Mouse (Mus musculus) heart, postnatal 36 days (tissue): Measurements from ENCODE around the gene Lsm7. TPM values are rescaled to one million over a fixed set of nuclear protein-coding genes. Genes with fewer than 3 reads are reported as not detected.
"Not testable (repeated sequence)": the region's sequence is repeated elsewhere in the genome, so short reads cannot be mapped to it uniquely, and the experiment has no call there.

Experiments used
- DNase-seq, 2 experiments: peaks; one replicate each; pipeline ENCODE4 v3.0.0; 2021 to 2022
- intact Hi-C: fragments of 180-260 bp; cut with DNase I; formaldehyde crosslinking; loops from one replicate; pipeline ENCODE4 v1.15.1; 2025
- total RNA-seq, 2 experiments: library from RNA; stranded (reverse); gene quantifications; 2 replicates each; pipeline ENCODE4 v1.2.3; 2021

The Lsm7 gene
- total RNA-seq, 2 experiments from 2014 or later, result 19.6 to 25.4 TPM

DNA sequence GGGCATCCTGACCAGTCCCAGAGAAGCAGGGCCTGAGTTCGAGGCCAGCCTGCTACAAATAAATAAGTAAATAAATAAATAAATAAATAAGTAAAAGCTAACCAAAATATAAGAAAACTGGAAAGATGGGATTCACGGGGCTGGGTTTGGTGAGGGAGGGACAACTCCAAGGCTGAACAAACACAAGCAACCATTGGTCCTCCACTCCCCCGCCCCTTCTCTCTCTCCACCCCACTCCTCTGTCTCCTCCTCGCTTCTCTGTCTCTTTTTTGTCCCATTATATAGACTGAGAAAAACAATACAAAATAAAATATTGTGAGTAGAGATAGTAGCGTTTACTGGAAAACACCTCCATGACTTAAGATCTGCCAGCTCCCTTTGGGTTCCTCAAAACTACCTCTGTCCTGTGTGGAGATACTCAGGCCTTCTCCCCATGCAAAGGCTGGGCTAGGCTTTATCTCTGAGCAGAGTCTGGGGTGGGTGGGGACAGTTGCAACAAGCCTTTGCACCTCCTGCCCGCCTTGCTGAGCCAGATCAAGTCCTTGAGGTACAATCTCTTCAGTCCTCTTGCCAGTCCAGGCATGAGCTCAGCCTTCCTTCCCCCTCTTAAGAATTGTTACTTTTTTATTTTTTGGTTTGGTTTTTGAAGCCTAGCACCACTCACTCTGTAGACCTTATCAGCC, 36.3 kb downstream of the Lsm7 start:
- DNase-seq, result no peak
- intact Hi-C loops, result no loop called here

DNA sequence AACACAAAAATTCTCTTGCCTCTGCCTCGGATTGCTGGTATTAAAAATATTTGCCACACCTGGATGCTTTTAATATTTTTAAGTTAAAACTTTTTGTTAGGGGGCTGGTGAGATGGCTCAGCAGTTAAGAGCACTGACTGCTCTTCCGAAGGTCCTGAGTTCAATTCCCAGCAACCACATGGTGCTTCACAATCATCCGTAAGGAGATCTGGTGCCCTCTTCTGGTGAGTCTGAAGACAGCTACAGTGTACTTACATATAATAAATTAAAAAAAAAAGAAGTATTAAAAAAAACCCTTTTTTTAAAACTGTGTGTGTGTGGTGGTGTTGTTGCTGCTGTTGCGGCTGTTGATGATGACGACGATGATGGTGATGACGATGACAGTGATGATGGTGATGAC, 37.1 kb downstream of the Lsm7 start:
- intact Hi-C loops, result loop anchor here (2.0 kb wide), 1 partner anchor 69 kb away; no protein-coding TSS in a partner anchor
- not testable (repeated sequence) for DNase-seq

DNA sequence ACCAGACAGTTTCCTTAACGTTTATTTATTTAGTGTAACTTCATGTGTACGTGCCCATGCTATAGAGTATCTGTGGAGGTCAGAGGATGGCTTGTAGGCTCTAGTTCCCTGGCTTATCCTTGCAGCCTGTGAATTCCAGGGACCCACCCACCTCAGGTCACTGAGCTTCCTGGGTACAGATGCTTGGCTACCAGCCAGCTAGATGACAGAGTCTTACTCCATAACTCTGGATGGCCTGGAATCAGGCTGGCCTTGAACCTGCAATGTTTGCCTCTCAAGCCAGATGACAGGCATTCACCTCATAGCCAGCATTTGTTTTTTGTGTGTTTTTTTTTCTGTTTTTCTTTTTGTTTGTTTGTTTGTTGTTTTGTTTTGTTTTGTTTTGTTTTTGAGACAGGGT, 37.8 kb downstream of the Lsm7 start:
- DNase-seq, result no peak
- intact Hi-C loops, result loop anchor here (2.0 kb wide), 1 partner anchor 68 kb away; no protein-coding TSS in a partner anchor

DNA sequence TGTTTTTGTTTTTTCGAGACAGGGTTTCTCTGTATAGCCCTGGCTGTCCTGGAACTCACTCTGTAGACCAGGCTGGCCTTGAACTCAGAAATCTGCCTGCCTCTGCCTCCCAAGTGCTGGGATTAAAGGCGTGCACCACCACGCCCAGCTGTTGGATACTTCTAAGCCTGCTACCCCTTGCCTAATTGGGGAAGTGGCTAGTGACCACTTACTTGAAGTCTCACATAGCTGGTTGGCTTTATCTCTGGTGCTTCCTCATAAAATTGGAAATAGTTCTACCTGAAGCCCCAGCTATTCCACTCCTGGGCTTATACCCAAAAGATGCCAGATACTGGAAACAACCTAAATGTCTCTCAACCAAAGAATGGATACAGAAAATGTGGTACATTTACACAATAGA, 38.7 kb downstream of the Lsm7 start:
- DNase-seq, result not testable (repeated sequence)
- intact Hi-C loops, result loop anchor here (2.0 kb wide), 1 partner anchor 68 kb away; no protein-coding TSS in a partner anchor

DNA sequence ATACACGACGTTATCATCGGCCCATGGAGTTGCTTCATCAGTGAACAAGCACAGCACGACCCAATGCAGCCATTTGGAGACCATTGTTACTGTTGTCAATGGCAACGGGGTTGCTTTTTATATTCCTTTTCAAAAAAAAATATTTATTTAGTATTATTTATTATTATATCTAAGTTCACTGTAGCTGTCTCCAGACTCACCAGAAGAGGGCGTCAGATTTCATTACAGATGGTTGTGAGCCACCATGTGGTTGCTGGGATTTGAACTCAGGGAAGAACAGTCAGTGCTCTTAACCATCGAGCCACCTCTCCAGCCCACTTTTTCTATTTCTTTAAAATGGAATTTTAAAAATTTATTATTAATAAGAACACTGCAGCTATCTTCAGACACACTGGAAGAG, 40.2 kb downstream of the Lsm7 start:
- intact Hi-C loops, result no loop called here
- DNase-seq, result no peak

DNA sequence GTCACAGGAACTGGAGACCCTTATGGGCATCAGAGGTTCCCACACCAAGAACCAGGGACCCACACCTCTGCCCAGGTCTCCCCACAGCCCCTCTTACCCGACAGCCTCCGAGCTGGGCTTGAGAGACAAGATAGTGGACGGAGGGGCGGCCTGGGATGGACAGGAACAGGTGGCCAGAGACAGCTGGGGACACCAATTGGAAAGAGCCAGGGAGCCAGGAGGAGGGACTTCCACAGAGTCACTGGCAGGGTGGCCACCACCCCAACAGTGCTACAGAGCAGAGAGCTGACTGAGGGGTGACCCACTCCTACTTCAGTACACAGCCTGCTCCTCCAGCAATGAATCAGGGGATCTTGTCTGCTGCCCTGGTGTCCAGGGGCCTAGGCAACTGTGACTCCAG, 41.6 kb downstream of the Lsm7 start, which contains the start of gene Jsrp1:
Jsrp1 (minus strand) TSS at position 133 of the 400 bp plus-strand sequence.
- intact Hi-C loops, result no loop called here
- no peak for DNase-seq

DNA sequence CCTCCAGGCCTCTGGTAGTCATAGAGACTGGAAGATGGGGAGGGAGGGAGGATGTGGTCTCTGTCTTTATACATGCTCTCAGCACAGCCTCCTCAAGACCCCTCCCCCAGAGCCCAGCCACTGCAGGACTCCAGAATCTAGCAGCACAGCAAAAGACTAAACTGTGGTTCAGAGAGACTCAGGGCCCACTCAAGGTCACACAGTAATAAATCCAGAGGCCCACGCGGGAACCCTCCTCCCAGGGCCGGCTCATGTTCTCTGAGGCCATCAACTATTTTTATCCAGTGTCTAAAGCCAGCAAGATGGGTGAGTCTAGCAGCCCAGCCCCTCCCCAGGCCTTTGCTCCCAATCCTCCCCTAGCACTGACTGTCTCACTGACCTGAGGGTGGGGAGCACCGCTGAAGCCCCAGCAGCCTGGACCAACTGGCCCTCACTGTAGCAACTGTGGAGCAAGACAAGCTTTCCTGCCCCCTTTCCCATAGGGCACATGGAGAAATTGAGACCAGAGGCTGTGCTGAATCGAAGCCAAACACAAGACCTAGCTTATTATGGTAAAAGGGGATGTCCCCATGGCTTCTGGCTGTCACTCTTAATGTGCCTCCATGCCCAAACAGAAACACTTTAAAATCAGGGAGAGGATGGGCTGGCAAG, 42.5 kb downstream of the Lsm7 start:
- intact Hi-C loops, result no loop called here
- no peak for DNase-seq

DNA sequence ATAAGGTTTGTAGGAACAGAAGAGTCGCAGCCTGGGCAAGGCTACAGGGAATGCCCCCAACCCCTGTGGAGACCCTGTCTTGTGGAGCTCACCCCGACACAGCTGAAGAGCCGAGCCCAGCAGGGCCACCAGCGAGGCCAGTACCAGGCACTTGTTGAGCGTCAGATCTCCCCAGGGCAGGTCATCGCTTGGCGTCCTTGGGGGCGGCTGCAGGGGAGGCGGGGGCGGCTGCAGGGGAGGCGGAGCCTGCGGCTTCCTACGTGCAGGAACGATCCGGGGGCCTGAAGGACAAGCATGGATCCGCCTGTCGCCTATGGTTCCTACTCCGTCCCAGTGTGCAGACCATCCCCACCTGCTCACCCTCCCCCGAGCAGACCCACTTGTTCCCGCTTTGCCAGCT, 44.9 kb downstream of the Lsm7 start:
- intact Hi-C loops, result no loop called here
- no peak for DNase-seq

DNA sequence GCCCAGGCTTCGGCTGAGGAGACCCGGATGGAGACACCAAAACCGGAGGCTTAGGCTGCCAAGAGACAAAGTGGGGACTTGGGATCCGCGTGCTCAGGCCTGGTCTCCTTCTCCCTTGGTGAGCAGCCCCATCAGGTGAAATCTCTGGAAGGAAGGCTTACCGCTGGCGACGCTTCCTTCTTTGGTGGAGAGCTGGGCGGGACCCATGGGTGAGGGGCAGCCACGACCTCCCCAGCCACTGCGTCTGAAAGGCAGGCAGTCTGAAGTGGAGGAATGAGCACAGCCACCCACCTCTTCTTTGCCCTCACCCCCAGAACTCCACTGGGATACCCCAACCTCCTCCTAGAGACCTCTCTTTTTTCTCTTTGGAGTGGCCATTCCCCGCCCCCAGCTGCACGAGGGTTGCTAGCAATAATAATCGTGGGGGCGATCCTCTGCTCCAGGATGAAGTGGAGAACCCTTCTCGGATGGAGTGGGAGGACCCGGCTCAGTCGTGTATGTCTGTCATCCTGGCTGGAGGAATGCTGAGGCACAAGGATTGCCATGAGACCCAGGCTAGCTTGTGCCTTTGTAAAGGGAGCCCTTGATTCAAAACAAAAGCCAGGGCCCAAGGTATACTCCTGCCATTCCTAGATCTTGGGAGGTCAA, 45.9 kb downstream of the Lsm7 start:
- intact Hi-C loops, result no loop called here
- no peak for DNase-seq

DNA sequence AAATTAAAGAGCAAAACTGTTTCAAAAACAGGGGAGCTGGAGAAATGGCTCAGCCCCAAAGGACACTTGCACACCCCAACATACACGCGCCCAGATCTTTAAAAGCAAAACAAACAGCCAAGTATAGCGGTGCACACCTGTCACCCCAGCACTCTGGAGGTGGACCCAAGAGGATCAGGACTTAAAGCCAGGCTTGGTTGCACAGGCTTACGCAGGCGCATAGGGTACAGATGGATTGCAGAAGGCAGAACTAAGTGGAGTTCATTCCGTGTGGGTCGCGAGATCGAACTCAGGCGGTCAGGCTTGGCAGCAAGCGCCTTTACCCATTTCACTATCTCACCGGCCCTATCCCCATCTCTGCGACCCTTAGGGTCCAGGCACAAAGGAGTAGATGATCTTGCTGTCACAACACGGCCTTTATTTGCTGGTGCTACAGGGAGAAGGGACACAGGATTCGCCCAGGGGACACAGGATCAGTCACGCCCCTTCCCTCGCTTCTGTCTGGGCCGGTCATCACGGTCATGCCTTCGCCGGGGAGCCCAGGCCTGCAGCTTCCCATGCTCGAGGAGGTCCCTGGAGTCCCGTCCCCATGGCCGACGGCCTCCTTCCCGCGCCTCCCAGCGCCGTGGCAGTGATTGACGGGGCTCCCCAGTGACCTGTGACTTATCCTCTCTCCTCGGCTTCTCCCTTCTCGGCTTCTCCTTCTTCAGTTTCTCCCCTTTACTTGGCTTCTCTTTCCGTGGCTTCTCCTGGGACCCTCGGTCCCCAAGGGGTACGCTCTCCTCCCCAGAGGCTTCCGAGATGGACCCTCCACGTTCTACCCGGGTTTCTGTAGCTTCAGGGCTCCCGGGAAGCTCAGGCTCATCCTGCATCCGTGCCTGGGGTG, 46.7 kb downstream of the Lsm7 start:
- no peak for DNase-seq

DNA sequence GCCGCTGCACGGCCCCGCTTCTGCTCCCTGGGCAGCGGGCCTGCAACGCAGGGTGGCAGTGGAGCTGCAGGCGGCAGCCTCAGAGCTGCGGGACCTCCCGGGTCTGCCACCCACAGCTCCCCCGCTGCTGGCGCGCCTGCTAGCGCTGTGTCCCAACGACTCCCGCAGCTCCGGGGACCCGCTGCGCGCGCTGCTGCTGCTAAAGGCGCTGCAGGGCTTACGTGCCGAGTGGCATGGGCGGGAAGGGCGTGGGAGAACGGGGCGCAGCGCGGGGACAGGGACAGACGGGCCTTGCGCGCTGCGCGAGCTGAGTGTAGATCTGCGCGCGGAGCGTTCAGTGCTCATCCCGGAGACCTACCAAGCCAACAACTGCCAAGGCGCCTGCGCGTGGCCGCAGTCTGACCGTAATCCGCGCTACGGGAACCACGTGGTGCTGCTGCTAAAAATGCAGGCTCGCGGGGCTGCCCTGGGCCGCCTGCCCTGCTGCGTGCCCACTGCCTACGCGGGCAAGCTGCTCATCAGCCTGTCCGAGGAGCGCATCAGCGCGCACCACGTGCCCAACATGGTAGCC, 47.9 kb downstream of the Lsm7 start:
- peak; percentile 66 to 74 for DNase-seq
- intact Hi-C loops, result no loop called here

More for the DNA sequence above, 46.7 kb downstream of the Lsm7 start:
- intact Hi-C loops, result no loop called here

DNA sequence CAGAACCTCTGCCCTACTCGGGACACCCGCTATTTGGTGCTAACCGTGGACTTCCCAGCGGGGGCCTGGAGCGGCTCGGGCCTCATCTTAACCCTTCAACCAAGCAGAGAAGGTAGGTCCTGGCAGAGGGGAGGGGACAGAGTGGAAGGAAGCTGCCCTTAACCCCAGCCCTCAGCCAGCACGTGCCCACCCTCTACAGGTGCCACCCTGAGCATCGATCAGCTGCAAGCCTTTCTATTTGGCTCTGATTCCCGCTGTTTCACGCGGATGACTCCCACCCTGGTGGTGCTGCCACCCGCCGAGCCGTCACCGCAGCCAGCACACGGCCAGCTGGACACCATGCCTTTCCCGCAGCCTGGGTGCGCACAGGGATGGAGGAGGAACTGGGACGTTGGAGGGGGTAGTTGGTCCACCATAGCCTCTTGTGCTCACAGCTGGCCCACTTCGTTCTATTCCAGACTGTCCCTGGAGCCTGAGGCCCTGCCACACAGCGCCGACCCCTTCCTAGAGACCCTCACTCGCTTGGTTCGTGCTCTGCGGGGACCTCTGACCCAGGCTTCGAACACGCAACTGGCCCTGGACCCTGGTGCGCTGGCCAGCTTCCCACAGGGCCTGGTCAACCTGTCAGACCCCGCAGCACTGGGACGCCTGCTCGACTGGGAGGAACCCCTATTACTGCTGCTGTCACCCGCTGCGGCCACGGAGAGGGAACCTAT, 48.5 kb downstream of the Lsm7 start:
- DNase-seq, result no peak
- intact Hi-C loops, result no loop called here

DNA sequence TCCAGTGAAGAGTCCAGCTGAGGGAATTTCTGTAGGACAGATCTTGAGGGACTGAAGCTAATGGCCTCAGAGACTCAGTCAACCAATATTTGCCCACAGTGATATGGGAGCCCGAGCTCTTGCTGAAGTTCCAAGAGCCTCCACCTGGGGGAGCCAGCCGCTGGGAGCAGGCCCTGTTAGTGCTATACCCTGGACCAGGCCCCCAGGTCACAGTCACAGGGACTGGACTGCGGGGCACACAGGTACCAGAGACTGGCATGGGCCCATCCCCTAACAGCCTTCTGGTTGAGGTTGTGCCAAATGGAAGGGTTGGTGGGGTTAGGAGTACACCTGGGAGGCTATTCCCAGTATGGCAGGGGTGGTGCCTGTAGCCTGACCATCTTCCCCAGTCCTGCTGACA, 49.1 kb downstream of the Lsm7 start:
- intact Hi-C loops, result no loop called here

DNA sequence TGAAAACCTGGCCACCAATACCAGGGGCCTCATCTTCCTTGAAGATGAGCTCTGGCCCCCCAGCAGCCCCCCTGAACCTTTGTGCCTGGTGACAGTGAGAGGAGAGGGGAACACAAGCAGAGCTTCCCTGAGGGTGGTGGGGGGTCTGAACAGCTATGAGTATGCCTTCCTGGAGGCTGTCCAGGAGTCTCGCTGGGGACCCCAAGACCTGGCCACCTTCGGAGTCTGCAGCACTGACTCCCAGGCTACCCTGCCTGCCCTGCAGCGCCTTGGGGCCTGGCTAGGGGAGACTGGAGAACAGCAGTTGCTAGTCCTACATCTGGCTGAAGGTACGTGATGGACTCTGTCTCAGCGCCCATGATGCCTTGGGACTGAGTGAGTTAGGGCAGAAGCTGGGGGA, 49.7 kb downstream of the Lsm7 start:
- intact Hi-C loops, result no loop called here

More for the DNA sequence above, 49.1 kb downstream of the Lsm7 start:
- peak; percentile 67 to 79 for DNase-seq

DNA sequence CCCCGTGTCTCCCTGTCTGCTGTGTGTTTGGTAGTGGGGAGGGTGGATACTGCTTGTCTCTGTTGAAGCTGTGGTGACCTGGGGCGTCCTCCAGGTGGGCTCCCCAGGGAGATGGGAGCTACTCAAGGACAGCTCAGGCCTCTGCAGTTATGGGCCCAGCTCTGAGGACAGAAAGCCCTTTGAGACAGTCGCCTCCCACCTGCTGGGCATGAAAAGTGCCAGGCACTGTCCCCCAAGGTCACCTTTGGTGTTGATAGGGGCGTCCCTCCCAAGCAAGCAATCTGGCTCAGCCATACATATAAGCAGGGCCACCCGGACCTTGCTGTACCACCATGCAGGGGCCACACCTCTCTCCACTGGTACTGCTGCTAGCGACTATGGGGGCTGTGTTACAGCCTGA, 50.1 kb downstream of the Lsm7 start, which contains the start of gene Amh:
Amh (plus strand) TSS at position 328 of the 400 bp plus-strand sequence.
- intact Hi-C loops, result no loop called here
- DNase-seq, result no peak

More for the DNA sequence above, 49.7 kb downstream of the Lsm7 start:
- no peak for DNase-seq

DNA sequence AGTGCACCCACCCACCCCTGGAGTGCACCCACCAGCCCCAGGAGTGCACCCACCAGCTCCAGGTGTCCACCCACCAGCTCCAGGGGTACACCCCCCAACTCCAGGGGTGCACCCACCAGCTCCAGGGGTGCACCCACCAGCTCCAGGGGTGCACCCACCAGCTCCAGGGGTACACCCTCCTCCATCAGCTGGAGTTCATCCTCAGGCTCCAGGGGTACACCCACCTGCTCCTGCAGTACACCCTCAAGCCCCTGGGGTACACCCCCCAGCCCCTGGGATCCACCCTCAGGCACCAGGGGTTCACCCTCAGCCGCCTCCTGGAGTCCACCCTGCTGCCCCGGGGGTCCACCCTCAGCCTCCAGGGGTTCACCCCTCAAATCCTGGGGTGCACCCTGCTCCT, 50.7 kb downstream of the Lsm7 start:
- intact Hi-C loops, result no loop called here
- DNase-seq, result no peak

DNA sequence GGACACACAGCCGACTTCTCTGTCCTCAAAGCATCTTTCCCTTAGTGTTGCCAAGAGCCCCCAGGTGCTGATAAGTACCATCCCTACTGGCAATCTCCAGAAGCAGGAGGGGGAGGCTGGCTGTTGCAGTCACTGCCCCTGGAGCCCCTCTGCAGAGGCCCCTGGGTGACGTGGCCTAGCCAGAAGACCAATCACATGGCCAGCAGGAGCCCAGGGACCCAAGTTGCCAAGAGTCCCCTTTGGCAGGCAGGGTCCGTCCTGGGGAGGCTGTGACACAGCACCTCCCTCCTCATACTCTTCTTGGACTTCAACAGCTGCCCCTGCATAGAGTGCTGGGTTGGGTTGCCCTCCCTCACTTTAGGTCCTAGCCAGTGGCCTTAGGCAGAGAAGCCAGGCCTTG, 52.0 kb downstream of the Lsm7 start:
- intact Hi-C loops, result no loop called here
- DNase-seq, result no peak
